Mouse (Mus musculus) kidney, adult 10 weeks (tissue): ENCODE data around the gene Trim11. TPM values are rescaled to one million over a fixed set of nuclear protein-coding genes. Genes with fewer than 3 reads are reported as not detected.

Experiments
- polyA plus RNA-seq: library from polyadenylated mRNA; stranded (reverse); fragments of 350-450 nt; fragmentation: Illumina TruSeq; extraction: RNeasy Lipid Tissue Mini Kit (QIAGEN cat#74804); gene quantifications from one replicate; pipeline ENCODE4 v1.2.3, GENCODE M21; 2014; ENCODE audit warnings: low read depth, low replicate concordance

Gene Trim11
- 0.44 TPM for polyA plus RNA-seq

DNA sequence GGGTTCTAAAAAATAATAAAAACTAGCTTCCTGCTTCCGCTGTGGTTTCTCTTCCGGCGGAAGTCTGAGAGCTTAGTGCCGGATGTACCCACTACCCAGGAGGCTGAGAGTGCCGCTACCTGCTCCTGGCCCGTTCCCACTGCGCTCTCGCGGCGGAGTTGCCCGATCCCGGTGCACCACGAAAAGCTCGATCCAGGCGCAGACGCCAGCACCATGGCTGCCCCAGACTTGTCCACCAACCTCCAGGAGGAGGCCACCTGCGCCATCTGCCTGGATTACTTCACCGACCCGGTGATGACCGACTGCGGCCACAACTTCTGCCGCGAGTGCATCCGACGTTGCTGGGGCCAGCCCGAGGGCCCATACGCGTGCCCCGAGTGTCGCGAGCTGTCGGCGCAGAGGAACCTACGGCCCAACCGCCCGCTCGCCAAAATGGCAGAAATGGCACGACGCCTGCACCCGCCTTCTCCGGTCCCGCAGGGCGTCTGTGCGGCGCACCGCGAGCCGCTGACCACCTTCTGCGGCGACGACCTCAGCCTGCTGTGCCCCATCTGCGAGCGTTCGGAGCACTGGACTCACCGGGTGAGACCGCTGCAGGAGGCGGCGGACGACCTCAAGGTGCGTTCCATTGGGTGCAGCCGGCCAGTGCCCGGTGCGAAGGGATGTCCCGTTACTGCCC lies at the start of gene Trim11:
Trim11 (plus strand) TSS at position 67 of the 679 bp plus-strand sequence.

DNA sequence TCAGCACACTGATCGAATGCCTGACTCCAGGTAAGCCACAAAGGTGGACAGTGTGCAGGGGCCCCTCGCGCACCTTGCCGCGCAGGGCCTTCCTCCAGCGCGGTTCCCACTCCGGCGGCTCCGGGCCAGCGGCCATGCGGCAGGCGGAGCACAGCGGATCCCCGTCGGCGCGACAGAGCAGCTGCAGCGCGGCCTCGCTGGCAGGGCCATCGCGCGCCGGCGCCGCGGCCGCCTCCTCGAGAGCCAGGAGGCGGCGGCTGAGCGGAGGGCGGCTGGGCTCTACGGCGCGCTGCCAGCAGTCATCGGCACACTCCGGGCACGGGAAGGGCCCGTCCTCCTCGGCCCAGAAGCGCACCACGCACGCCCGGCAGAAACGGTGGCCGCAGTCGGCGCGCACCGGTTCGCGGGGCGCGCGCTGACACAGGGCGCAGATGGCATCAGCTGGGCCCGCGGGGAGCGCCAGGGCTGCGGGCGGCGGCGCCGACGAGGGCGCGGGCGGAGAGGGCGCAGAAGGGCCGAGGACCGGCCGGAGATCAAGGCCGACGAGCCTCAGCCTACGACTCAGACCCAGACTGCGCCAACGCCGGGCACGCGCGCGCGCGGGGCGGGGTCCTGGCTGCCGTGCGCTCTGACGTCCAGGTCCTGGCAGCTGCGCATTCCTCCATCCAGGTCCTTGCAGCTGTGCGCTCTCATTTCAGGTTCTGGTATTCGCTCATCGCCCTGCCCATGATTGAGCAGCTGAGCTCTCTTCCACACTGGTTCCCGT lies 39.4 kb upstream of the Trim11 start, which contains the start of gene Rnf187:
Rnf187 (minus strand) TSS at position 595 of the 766 bp plus-strand sequence.

DNA sequence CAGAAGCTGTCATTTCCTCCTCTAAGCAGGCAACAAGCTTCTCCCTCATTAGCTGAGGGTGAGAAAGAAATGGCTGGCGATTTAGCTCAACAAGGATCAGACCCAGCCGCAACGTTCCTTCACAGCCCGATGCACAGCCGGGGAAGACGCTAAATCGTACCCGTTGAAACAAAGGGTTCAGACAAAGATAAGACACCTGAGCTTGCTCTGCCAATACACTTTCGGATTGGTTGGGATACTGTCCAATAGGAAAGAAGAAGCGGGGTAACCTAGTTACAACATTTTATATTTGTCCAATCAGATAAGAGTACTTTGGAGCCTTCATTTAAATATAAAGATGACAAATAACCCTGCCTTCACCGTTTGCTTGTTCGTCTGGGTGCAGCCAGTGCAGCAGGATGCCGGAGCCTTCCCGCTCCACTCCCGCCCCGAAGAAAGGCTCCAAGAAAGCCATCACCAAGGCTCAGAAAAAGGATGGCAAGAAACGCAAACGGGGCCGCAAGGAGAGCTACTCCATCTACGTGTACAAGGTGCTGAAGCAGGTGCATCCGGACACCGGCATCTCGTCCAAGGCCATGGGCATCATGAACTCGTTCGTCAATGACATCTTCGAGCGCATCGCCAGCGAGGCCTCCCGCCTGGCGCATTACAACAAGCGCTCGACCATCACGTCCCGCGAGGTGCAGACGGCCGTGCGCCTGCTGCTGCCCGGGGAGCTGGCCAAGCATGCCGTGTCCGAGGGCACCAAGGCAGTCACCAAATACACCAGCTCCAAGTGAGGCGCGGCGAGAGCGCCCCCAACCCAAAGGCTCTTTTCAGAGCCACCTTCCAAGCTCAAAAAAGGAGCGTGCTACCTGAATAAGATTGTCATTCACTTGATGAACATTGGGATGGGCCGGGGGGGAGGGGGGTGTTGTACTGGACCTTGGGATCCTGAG lies 29.1 kb upstream of the Trim11 start, which contains the start of gene Hist3h2ba:
Hist3h2ba (plus strand) TSS at position 379 of the 938 bp plus-strand sequence.

DNA sequence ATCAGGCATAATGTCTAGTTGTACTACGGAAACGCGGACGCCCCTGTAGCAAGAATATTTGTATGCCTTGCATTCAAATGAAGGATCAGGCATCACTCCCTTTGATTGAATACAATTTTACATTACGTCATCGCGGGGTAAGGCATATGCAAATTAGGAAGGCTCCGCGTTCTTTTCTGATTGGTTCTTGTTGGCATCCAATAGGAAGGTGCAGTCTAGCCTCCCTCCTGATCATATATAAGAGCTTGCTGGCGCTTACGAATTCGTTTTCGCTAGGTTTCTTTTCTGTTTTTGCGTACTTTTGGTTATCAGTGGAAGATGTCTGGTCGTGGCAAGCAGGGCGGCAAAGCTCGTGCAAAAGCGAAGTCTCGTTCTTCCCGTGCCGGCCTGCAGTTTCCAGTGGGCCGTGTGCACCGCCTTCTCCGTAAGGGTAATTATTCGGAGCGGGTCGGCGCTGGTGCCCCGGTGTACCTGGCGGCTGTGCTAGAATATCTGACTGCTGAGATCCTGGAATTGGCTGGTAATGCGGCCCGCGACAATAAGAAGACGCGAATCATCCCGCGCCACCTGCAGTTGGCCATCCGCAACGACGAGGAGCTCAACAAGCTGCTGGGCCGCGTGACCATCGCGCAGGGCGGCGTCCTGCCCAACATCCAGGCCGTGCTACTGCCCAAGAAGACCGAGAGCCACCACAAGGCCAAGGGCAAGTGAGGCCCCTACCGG lies 23.3 kb upstream of the Trim11 start, which contains the start of the genes Hist3h2a and Trim17:
Hist3h2a (plus strand) TSS at position 266 of the 723 bp plus-strand sequence.
Trim17 (plus strand) TSS at position 266 of the 723 bp plus-strand sequence.

Other genes starting within 250 kb of the Trim11 start
- not detected for gene Olfr317, start 238.9 kb upstream of the Trim11 start, polyA plus RNA-seq
- not detected for gene Olfr316, start 225.4 kb upstream of the Trim11 start, polyA plus RNA-seq
- not detected for gene Olfr315, start 204.9 kb upstream of the Trim11 start, polyA plus RNA-seq
- not detected for gene Olfr314, start 195.1 kb upstream of the Trim11 start, polyA plus RNA-seq
- gene Fam183b, start 176.1 kb upstream of the Trim11 start, polyA plus RNA-seq, result not detected
- not detected for gene Olfr313, start 163.1 kb upstream of the Trim11 start, polyA plus RNA-seq
- not detected for gene Olfr312, start 148.9 kb upstream of the Trim11 start, polyA plus RNA-seq
- not detected for gene Olfr311, start 138.8 kb upstream of the Trim11 start, polyA plus RNA-seq
- gene Gm12258, start 130.9 kb upstream of the Trim11 start, polyA plus RNA-seq, result 6.3 TPM
- gene 2810021J22Rik, start 110.9 kb upstream of the Trim11 start, polyA plus RNA-seq, result 8.4 TPM
- 7.6 TPM for gene Zfp39, start 73.9 kb upstream of the Trim11 start, polyA plus RNA-seq
- gene Btnl10, start 60.2 kb upstream of the Trim11 start, polyA plus RNA-seq, result not detected
- 14.1 TPM for gene Rnf187, start 39.2 kb upstream of the Trim11 start, polyA plus RNA-seq
- not detected for gene Hist3h2ba, start 29.2 kb upstream of the Trim11 start, polyA plus RNA-seq
- gene Hist3h2a, start 23.4 kb upstream of the Trim11 start, polyA plus RNA-seq, result 23.7 TPM
- not detected for gene Trim17, start 23.4 kb upstream of the Trim11 start, polyA plus RNA-seq
- gene Obscn, start 158.3 kb downstream of the Trim11 start, polyA plus RNA-seq, result not detected
- 0.97 TPM for gene Iba57, start 185.6 kb downstream of the Trim11 start, polyA plus RNA-seq
- gene Gjc2, start 205.1 kb downstream of the Trim11 start, polyA plus RNA-seq, result not detected
- gene Guk1, start 214.1 kb downstream of the Trim11 start, polyA plus RNA-seq, result 5.9 TPM
- 15.6 TPM for gene Mrpl55, start 224.4 kb downstream of the Trim11 start, polyA plus RNA-seq
- 0.85 TPM for gene 2310033P09Rik, start 230.2 kb downstream of the Trim11 start, polyA plus RNA-seq